Mouse (Mus musculus) embryonic fibroblast, embryonic 13.5 days (primary cell): Measurements from ENCODE around the gene Fam107b. TPM values are rescaled to one million over a fixed set of nuclear protein-coding genes. Genes with fewer than 3 reads are reported as not detected.

Source experiments
- H3K27ac ChIP-seq: 2 replicates; pipeline ENCODE4 v1.5.1; 2012; ENCODE audit warnings: low read length, control low read depth, inconsistent platforms; ENCODE audit not compliant: insufficient read depth
- H3K4me1 ChIP-seq: 2 replicates; pipeline ENCODE4 v1.6.1; 2011; ENCODE audit warnings: low read length; ENCODE audit not compliant: control insufficient read depth, insufficient read depth
- H3K4me3 ChIP-seq: 2 replicates; pipeline ENCODE4 v1.5.1; 2011; ENCODE audit warnings: mild to moderate bottlenecking, control low read depth, low read length; ENCODE audit not compliant: insufficient read depth
- CTCF ChIP-seq: IDR thresholded peaks from 2 replicates; pipeline ENCODE4 v1.5.1; 2011; ENCODE audit warnings: mild to moderate bottlenecking, control low read depth, low read length, moderate library complexity, borderline replicate concordance; ENCODE audit not compliant: insufficient read depth
- POLR2A ChIP-seq: IDR thresholded peaks from 2 replicates; pipeline ENCODE4 v1.6.1; 2011; ENCODE audit warnings: low read depth, mild to moderate bottlenecking, control low read depth, low read length, moderate library complexity
- polyA plus RNA-seq: library from polyadenylated mRNA; stranded (reverse); fragments of >200 nt; gene quantifications from 2 replicates; pipeline ENCODE4 v1.2.4, GENCODE M21; 2011; ENCODE audit warnings: low read depth; ENCODE audit not compliant: missing spikeins, insufficient read length

The Fam107b gene
- polyA plus RNA-seq, 1 experiment = 34.4 TPM

GRCm38 (mm10) chr2:3675481-3675880 lies 105.2 kb downstream of the Fam107b start:
- Histone ChIP-seq H3K4me1 (no peaks in the 10 kb centered on the region), H3K27ac (no peak overlapping the region), H3K4me3 (no peak overlapping the region)
- no peak for TF ChIP-seq POLR2A
- no peak for TF ChIP-seq CTCF

GRCm38 (mm10) chr2:3682699-3683098 lies 112.4 kb downstream of the Fam107b start:
- no peak for TF ChIP-seq CTCF
- TF ChIP-seq POLR2A = no peak
- Histone ChIP-seq H3K4me1 (peaks cover 4% of the 10 kb centered on the region; the same call in 1 of the 2 replicates), H3K27ac (no peak overlapping the region), H3K4me3 (no peak overlapping the region)

- Histone ChIP-seq H3K4me3 (no peak overlapping the region), H3K27ac (no peak overlapping the region)
- TF ChIP-seq CTCF (no peak), POLR2A (no peak)
Measured at GRCm38 (mm10) chr2:3683343-3683742, 113.1 kb downstream of the Fam107b start.

GRCm38 (mm10) chr2:3683751-3684229 lies 113.5 kb downstream of the Fam107b start:
- no peak overlapping the region for H3K27ac ChIP-seq
- TF ChIP-seq CTCF (no peak), POLR2A (no peak)
- H3K4me3 ChIP-seq = no peak overlapping the region
- peaks cover 4% of the 10 kb centered on the region; the same call in 1 of the 2 replicates for H3K4me1 ChIP-seq

More at GRCm38 (mm10) chr2:3683343-3683742, 113.1 kb downstream of the Fam107b start:
- peaks cover 4% of the 10 kb centered on the region; the same call in 1 of the 2 replicates for H3K4me1 ChIP-seq

- no peaks in the 10 kb centered on the region for H3K4me1 ChIP-seq
- no peak for TF ChIP-seq POLR2A
- no peak for TF ChIP-seq CTCF
- H3K4me3 ChIP-seq = no peak overlapping the region
- H3K27ac ChIP-seq = no peak overlapping the region
Measured at GRCm38 (mm10) chr2:3690221-3690620, 119.9 kb downstream of the Fam107b start.

GRCm38 (mm10) chr2:3692833-3693232 lies 122.5 kb downstream of the Fam107b start:
- Histone ChIP-seq H3K27ac (no peak overlapping the region), H3K4me1 (no peaks in the 10 kb centered on the region), H3K4me3 (no peak overlapping the region)
- TF ChIP-seq CTCF (no peak), POLR2A (no peak)

- Histone ChIP-seq H3K27ac (no peak overlapping the region), H3K4me1 (no peaks in the 10 kb centered on the region), H3K4me3 (no peak overlapping the region)
- TF ChIP-seq CTCF (no peak), POLR2A (no peak)
Measured at GRCm38 (mm10) chr2:3695900-3696299, 125.6 kb downstream of the Fam107b start.

- H3K27ac ChIP-seq = no peak overlapping the region
- H3K4me3 ChIP-seq = no peak overlapping the region
- peaks cover 3% of the 10 kb centered on the region for H3K4me1 ChIP-seq
- no peak for TF ChIP-seq POLR2A
Measured at GRCm38 (mm10) chr2:3700368-3700767, 130.1 kb downstream of the Fam107b start.

GRCm38 (mm10) chr2:3702640-3703190 lies 132.4 kb downstream of the Fam107b start:
- Histone ChIP-seq H3K4me1 (peaks cover 3% of the 10 kb centered on the region), H3K4me3 (no peak overlapping the region)

GRCm38 (mm10) chr2:3703806-3704205 lies 133.5 kb downstream of the Fam107b start:
- Histone ChIP-seq H3K27ac (no peak overlapping the region), H3K4me1 (peaks cover 3% of the 10 kb centered on the region), H3K4me3 (no peak overlapping the region)
- TF ChIP-seq CTCF (no peak), POLR2A (no peak)

More at GRCm38 (mm10) chr2:3702640-3703190, 132.4 kb downstream of the Fam107b start:
- TF ChIP-seq CTCF (no peak), POLR2A (no peak)
- H3K27ac ChIP-seq = no peak overlapping the region
